Mouse (Mus musculus): ENCODE results near the gene Rassf8.

Rassf8 gene

GRCm38 (mm10) chr6:145747671-145748640 is 1.4 kb downstream of the Rassf8 start:
- DNase-seq (ENCODE audit: low spot score in 2 of 2), result no peak

- no peak for DNase-seq (ENCODE audit: low spot score in 2 of 2)
These were observed 3.8 kb downstream of the Rassf8 start for GRCm38 (mm10) chr6:145750394-145750793.

- DNase-seq (ENCODE audit: low spot score in 2 of 2), result no peak
These were observed 6.7 kb downstream of the Rassf8 start for GRCm38 (mm10) chr6:145753296-145753695.

- DNase-seq (ENCODE audit: low spot score in 2 of 2), result no peak
These were observed 7.9 kb downstream of the Rassf8 start for GRCm38 (mm10) chr6:145754416-145754815.

GRCm38 (mm10) chr6:145755942-145756639 is 9.5 kb downstream of the Rassf8 start:
- no peak for DNase-seq (ENCODE audit: low spot score in 2 of 2)

- DNase-seq (ENCODE audit: low spot score in 2 of 2), result no peak
These were observed 10.1 kb downstream of the Rassf8 start for GRCm38 (mm10) chr6:145756640-145757005.

- no peak for DNase-seq (ENCODE audit: low spot score in 2 of 2)
These were observed 10.8 kb downstream of the Rassf8 start for GRCm38 (mm10) chr6:145757346-145757745.

- no peak for DNase-seq (ENCODE audit: low spot score in 2 of 2)
These were observed 12.1 kb downstream of the Rassf8 start for GRCm38 (mm10) chr6:145758685-145759084.

GRCm38 (mm10) chr6:145759432-145759831 is 12.9 kb downstream of the Rassf8 start:
- DNase-seq (ENCODE audit: low spot score in 2 of 2), result no peak

GRCm38 (mm10) chr6:145760246-145761016 is 13.9 kb downstream of the Rassf8 start:
- DNase-seq (ENCODE audit: low spot score in 2 of 2), result no peak

- no peak for DNase-seq (ENCODE audit: low spot score in 2 of 2)
These were observed 14.8 kb downstream of the Rassf8 start for GRCm38 (mm10) chr6:145761151-145761935.

GRCm38 (mm10) chr6:145762016-145762415 is 15.5 kb downstream of the Rassf8 start:
- no peak for DNase-seq (ENCODE audit: low spot score in 2 of 2)

GRCm38 (mm10) chr6:145763051-145763450 is 16.5 kb downstream of the Rassf8 start:
- DNase-seq (ENCODE audit: low spot score in 2 of 2), result no peak

GRCm38 (mm10) chr6:145765011-145765410 is 18.5 kb downstream of the Rassf8 start:
- no peak for DNase-seq (ENCODE audit: low spot score in 2 of 2)

- no peak for DNase-seq (ENCODE audit: low spot score in 2 of 2)
These were observed 20.4 kb downstream of the Rassf8 start for GRCm38 (mm10) chr6:145766971-145767370.

- DNase-seq (ENCODE audit: low spot score in 2 of 2), result no peak
These were observed 21.1 kb downstream of the Rassf8 start for GRCm38 (mm10) chr6:145767637-145768036.

- no peak for DNase-seq (ENCODE audit: low spot score in 2 of 2)
These were observed 22.2 kb downstream of the Rassf8 start for GRCm38 (mm10) chr6:145768671-145769292.

GRCm38 (mm10) chr6:145769855-145770254 is 23.3 kb downstream of the Rassf8 start:
- DNase-seq (ENCODE audit: low spot score in 2 of 2), result no peak

- DNase-seq (ENCODE audit: low spot score in 2 of 2), result no peak
These were observed 23.9 kb downstream of the Rassf8 start for GRCm38 (mm10) chr6:145770272-145771000.

- DNase-seq (ENCODE audit: low spot score in 2 of 2), result no peak
These were observed 27.9 kb downstream of the Rassf8 start for GRCm38 (mm10) chr6:145774436-145774835.
